Mouse (Mus musculus) cerebellum, postnatal 4 days (tissue): ENCODE results near the gene Aifm1.
A peak's percentile ranks its signal among the peaks of the same experiment; 100 is the strongest.

ENCODE experiments used
- DNase-seq, 2 experiments: peaks; one replicate each; pipeline ENCODE4 v3.0.0; 2022; ENCODE audit warnings: low spot score in 2 of 2, mixed read lengths in 1 of 2

Aifm1 gene

GRCm38 (mm10) chrX:48513166-48513807 lies at the start of gene Aifm1:
TSS of gene Aifm1 (minus strand) at chrX:48513563.
- peak; percentile 66 to 81 for DNase-seq

GRCm38 (mm10) chrX:48532175-48532574 lies 18.8 kb upstream of the Aifm1 start:
- peak; percentile 49 to 70 for DNase-seq

DNA sequence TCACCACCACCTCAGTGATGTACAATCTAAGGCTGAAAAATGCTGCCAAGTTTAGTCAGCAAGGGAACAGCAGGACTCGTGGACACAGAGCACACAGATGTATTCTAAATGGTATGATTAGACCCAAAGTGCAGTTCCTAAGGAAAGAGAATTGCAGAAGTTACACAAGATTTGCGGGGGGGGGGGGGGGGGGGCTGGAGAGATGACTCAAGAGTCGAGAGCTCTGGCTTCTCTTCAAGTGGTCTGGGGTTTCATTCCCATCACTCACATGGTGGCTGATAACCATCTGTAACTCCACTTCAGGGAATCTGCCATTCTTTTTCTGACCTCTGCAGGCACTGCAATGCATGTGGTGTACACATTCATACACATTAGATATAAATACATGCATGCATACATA lies 13.1 kb upstream of the Aifm1 start:
- DNase-seq = no peak

DNA sequence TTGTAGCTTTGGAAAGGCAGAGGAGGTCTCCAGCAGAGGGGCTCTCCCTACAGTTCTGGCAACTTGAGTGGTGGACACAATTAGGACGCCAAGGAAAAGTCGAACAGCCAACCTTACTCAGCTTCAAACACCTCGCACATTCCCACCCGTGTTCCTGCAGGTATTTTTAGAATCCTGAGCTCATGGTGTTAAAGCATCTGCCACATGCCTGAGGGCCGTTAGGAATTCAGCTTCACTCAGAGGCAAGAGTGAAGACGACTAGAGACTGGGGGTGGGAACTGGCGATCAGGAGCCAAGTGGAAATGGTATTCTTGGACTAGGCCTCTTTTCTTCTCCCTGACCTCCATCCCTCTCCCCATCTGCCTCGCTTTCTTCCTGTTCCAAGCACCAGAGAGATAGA lies 12.5 kb upstream of the Aifm1 start:
- DNase-seq = no peak

GRCm38 (mm10) chrX:48525332-48525731 lies 12.0 kb upstream of the Aifm1 start:
- DNase-seq = no peak

DNA sequence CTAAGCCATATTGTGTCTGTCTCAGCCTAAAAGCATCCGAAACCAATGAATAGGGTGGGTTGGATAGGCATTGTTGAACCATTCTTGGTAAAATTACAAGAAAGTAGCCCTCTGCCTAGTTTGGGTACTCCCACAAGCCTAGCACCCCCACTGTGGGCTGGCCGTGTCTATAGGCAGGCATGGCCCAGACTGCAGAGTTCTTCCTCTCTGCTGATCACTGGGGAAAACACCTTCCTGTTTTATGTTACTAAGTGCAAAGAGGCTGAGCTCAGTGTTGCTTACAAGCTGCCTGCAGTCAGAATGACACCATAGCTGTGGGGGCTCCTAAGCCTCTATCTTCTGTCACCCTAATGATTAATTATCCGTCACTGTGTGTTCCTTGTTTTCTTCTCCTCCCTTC lies 10.1 kb upstream of the Aifm1 start:
- DNase-seq = no peak

- no peak for DNase-seq
Observed at GRCm38 (mm10) chrX:48521651-48522050, 8.3 kb upstream of the Aifm1 start.

DNA sequence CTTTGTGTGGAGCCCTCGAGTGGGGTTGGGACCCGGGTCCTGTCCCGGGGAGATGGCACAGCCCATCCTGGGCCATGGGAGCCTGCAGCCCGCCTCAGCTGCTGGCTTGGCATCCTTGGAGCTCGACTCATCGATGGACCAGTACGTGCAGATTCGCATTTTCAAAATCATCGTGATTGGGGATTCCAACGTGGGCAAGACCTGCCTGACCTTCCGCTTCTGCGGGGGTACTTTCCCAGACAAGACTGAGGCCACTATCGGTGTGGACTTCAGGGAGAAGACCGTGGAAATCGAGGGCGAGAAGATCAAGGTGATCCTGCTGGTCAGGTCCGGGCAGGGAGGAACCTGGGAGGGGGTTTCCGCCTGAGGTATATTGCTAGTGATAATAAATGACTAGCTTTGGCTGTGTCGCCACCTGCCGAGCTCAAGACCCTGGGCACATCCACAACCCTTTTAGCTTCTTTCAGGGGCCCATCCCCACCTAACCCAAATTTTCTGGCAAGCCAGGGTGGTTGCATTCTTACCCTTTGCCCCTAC lies 6.3 kb upstream of the Aifm1 start:
- DNase-seq = no peak

DNA sequence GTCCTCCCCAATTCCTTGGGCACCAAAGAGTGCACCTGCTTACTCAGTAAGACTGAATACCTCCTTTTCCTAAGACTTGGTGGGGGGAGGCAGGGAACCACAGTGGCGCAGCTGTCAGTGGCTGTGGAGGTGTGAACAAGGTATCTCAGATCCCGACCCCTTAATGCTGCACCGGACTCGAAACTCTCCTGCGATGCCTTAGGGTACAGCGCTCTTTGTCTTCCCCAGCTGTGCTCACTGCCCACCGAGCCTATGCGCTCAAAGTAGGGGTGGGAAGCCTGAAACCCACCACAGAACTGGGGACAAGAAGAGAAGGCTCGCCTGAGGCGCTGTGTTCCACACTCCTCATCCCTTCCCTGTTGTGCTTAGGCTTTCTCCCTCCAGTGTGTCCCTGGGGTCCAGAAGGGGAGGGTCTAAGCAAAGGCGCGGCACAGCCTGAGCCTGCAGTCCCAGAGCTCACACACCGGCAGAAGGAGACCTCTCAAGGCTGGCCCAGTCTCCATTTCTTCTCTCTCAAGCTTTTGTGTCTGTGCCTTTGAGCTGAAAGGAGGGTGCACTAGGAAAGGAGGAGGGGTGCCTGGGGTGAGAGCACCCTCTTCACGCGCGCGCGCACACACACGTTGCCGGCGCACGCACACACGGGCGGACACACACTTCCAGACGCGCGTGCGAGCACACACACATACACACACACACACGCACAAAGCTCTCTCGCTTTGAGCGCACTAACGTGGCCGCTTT lies 5.6 kb upstream of the Aifm1 start, which contains the start of gene Rab33a:
Rab33a (plus strand) TSS at position 478 of the 741 bp plus-strand sequence.
- peak in 1 of 2 experiments; percentile 17 for DNase-seq

DNA sequence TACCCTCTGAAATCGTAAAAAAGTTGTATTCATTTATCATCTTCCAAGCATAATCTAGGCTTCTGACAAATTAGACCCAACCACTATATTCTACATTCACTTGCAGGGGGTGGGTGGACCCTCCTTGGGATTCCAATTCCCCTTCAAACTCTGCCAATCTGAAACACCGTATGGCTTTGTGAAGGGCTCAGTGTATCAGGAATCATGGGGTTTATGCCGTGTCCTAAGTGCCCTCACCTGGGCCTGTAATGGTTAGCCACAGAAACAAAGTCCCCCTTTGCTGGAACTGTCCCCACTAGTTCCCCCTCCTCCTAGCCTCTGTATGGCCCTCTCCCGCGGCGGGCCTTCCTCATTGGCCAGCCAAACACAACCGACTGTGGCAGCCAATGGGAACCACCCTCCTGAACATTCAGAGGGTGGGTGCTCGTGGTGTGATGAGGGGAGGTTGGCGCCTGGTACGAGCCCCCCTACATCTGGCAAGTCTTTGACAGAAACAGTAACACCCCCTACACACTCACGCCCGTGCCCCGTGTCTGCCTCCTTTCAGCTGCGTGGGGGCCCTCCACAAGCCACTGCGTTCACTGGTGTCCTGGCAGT lies 4.9 kb upstream of the Aifm1 start:
- DNase-seq = peak in 1 of 2 experiments; percentile 54

- no peak for DNase-seq
Observed at GRCm38 (mm10) chrX:48513824-48514223, 461 bp upstream of the Aifm1 start.

GRCm38 (mm10) chrX:48493763-48494162 lies 19.6 kb downstream of the Aifm1 start:
- DNase-seq = no peak

- no peak for DNase-seq
Observed at GRCm38 (mm10) chrX:48481687-48482086, 31.7 kb downstream of the Aifm1 start.

DNA sequence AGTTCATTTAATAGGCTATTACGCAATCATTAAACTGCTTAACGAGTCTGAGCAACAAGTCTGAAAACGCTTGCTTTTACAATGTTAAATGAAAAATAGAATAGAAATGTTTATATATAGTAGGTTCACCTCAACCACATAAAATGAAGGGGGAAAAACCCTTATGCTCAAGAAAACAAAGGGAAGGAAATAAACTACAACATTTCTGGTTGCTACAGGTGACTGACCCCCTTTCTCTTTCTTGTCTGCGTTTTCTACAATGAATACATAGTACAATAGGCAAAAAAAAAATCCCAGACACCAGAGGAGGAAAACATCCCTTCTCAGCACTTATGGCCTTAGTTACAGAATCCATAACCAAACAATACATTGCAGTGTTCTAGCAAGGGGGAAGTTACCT lies 32.3 kb downstream of the Aifm1 start:
- no peak for DNase-seq

GRCm38 (mm10) chrX:48467355-48467946 lies 45.9 kb downstream of the Aifm1 start:
- no peak for DNase-seq

DNA sequence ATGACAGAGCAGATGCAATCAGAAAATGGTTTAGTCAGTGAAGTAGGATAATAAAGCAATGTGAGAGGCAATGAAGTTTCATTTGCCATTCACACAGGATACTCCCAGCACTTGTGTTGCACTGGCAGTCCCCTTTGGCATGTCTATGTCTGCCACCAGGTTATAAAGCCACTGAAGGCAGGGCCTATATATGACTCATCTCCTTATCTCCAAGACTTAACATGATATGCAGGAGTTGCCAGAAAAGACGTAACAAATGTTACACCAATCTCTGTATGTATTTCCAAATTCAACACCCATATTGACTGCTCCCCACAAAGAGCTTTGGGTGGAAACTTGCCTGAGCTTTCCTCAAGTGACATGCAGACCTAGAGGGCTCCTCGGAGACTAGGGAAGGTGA lies 47.2 kb downstream of the Aifm1 start:
- no peak for DNase-seq

- no peak for DNase-seq
Observed at GRCm38 (mm10) chrX:48464436-48464835, 48.9 kb downstream of the Aifm1 start.

- DNase-seq = no peak
Observed at GRCm38 (mm10) chrX:48463636-48464035, 49.7 kb downstream of the Aifm1 start.

DNA sequence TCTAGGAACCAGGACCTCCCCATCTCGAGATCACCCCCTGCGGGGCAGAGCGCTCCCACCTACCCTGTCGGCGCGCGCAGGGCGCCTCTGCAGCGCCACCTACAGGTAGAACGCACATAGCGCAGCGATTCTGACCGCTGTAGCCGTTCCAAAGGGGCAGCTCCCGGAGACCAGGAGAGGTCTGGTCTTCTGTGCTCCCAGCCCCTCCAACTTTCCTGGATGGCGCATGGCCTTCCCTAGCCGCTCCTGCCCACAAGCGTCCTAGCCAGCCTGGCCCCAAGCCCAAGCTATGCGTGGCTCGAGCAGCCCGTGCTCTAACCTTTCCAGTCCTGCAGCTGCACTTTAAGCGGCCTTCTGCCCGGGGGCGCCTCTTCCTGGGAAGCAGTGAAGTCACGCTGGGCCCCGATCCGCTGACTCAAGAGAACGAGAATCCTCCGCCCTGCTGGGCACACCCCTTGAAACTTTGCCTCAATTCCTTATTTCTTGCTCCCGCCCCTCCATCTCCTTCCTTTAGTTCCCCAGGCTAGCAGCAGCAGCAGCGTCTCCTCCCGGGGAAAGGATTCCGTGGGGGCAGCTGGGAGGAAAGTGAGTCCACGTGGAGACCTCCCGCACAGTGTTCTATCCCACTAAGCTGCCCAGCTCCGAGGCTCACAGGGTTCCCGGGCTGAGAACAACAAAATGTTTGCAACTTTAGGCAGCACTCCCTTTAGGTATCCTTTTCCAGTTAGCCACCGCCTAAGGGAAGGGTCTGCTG lies 50.4 kb downstream of the Aifm1 start, which contains the start of gene Elf4:
Elf4 (minus strand) TSS at position 379 of the 754 bp plus-strand sequence.
- DNase-seq = peak; percentile 39 to 65

DNA sequence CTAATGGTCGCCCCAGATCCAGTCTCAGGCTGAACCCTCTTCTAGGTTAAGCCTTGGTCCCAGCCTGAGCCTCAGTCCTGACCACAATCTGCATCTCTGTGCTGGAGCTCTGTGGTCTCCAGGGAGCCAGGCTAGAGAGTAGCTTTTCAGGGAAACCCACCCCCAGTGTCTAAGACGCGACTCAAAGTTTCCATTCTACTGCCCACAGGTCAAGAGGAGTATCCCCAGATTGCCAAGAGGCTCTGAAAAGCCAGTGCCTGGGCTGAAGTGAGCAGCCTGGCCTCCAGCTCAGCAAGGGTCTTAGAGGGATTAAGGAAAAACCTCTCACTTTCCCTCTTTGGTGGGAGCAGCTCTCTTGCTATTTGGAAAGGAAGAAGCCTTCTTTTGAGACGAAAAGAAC lies 51.1 kb downstream of the Aifm1 start:
- no peak for DNase-seq

- no peak for DNase-seq
Observed at GRCm38 (mm10) chrX:48461006-48461405, 52.4 kb downstream of the Aifm1 start.
